Mouse (Mus musculus) spleen, postnatal 36 days (tissue): Measurements from ENCODE around the gene Ezh1.

Source experiments
- DNase-seq, 2 experiments: peaks; one replicate each; pipeline ENCODE4 v3.0.0; 2022; ENCODE audit warnings: low spot score in 2 of 2, mixed read lengths in 1 of 2

Ezh1 gene

GRCm38 (mm10) chr11:101211970-101212369 is 14.3 kb downstream of the Ezh1 start:
- peak in 1 of 2 experiments; percentile 61 for DNase-seq

- DNase-seq = peak in 1 of 2 experiments; percentile 47
Observed at GRCm38 (mm10) chr11:101200986-101201385, 25.3 kb downstream of the Ezh1 start.

- DNase-seq = no peak
Observed at GRCm38 (mm10) chr11:101199555-101199954, 26.7 kb downstream of the Ezh1 start.

GRCm38 (mm10) chr11:101196175-101196574 is 30.1 kb downstream of the Ezh1 start:
- DNase-seq = no peak

GRCm38 (mm10) chr11:101195571-101195970 is 30.7 kb downstream of the Ezh1 start:
- no peak for DNase-seq

GRCm38 (mm10) chr11:101195101-101195500 is 31.2 kb downstream of the Ezh1 start:
- DNase-seq = no peak

- no peak for DNase-seq
Observed at GRCm38 (mm10) chr11:101194643-101195042, 31.6 kb downstream of the Ezh1 start.

- DNase-seq = no peak
Observed at GRCm38 (mm10) chr11:101194137-101194536, 32.1 kb downstream of the Ezh1 start.

- no peak for DNase-seq
Observed at GRCm38 (mm10) chr11:101193076-101193475, 33.2 kb downstream of the Ezh1 start.

GRCm38 (mm10) chr11:101192646-101193045 is 33.6 kb downstream of the Ezh1 start:
- no peak for DNase-seq

GRCm38 (mm10) chr11:101191919-101192470 is 34.3 kb downstream of the Ezh1 start:
- DNase-seq = no peak

- no peak for DNase-seq
Observed at GRCm38 (mm10) chr11:101190913-101191907, 35.1 kb downstream of the Ezh1 start.

- no peak for DNase-seq
Observed at GRCm38 (mm10) chr11:101190181-101190912, 35.9 kb downstream of the Ezh1 start.

GRCm38 (mm10) chr11:101189495-101190180 is 36.6 kb downstream of the Ezh1 start:
- DNase-seq = peak; percentile 40 to 63

GRCm38 (mm10) chr11:101188166-101188805 is 38.0 kb downstream of the Ezh1 start:
- no peak for DNase-seq

- no peak for DNase-seq
Observed at GRCm38 (mm10) chr11:101187541-101187940, 38.7 kb downstream of the Ezh1 start.

GRCm38 (mm10) chr11:101186526-101187247 is 39.6 kb downstream of the Ezh1 start:
- no peak for DNase-seq

- no peak for DNase-seq
Observed at GRCm38 (mm10) chr11:101185441-101185840, 40.8 kb downstream of the Ezh1 start.

- DNase-seq = no peak
Observed at GRCm38 (mm10) chr11:101184984-101185383, 41.3 kb downstream of the Ezh1 start.

- DNase-seq = no peak
Observed at GRCm38 (mm10) chr11:101182771-101183517, 43.3 kb downstream of the Ezh1 start.
